Mouse (Mus musculus): ENCODE measurements around the gene Chchd6. TPM values are rescaled to one million over a fixed set of nuclear protein-coding genes. Genes with fewer than 3 reads are reported as not detected.

Chchd6 gene
- polyA plus RNA-seq, 1 experiment = 33.6 TPM

GRCm38 (mm10) chr6:89496916-89497315 lies 98.5 kb downstream of the Chchd6 start:
- no peak for TF ChIP-seq GATA1 (IDR thresholded peaks at IDR 0.05; ENCODE audit: low read length)

GRCm38 (mm10) chr6:89492368-89492767 lies 103.1 kb downstream of the Chchd6 start:
- no peak for TF ChIP-seq GATA1 (IDR thresholded peaks at IDR 0.05; ENCODE audit: low read length)

DNA sequence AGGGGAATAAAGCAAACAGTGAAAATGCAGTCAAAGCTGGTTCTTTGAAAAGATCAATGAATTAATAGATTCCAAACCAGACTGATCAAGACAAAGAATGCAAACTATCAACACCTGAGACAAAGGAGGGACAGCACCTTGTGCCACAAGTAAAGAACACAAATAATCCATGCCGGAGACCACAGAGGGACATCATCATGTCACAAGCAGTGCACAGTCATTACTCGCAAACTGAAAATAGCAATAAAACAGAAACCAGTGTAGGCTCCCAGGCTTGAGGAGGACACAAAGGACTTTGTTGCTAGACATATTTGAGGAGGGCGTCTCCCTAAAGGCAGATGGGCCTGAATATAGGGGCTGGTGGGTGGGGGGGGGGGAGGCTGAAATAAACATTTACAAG lies 105.1 kb downstream of the Chchd6 start:
- no peak for TF ChIP-seq GATA1 (IDR thresholded peaks at IDR 0.05; ENCODE audit: low read length)

GRCm38 (mm10) chr6:89489533-89489932 lies 105.9 kb downstream of the Chchd6 start:
- no peak for TF ChIP-seq GATA1 (IDR thresholded peaks at IDR 0.05; ENCODE audit: low read length)

DNA sequence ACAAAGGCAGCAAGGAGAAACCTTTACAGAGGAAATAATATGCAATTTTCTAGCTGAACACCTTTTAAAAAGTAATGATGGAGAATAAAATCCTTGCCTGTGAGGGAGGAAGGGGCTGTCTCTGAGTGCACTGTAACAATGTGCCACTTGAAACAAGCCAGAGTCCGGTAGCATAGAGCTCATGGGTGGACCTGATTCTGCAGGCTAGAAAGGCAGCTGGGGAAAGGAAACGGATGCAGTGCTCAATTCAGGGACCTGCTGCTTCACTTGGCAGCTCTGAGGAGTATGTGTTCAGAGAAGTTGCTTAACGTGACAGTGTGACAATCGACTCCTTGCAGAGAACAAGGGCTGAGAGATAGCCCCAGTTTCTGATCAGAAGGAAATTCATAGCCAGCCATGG lies 109.4 kb downstream of the Chchd6 start:
- TF ChIP-seq GATA1 (IDR thresholded peaks at IDR 0.05; ENCODE audit: low read length) = no peak

DNA sequence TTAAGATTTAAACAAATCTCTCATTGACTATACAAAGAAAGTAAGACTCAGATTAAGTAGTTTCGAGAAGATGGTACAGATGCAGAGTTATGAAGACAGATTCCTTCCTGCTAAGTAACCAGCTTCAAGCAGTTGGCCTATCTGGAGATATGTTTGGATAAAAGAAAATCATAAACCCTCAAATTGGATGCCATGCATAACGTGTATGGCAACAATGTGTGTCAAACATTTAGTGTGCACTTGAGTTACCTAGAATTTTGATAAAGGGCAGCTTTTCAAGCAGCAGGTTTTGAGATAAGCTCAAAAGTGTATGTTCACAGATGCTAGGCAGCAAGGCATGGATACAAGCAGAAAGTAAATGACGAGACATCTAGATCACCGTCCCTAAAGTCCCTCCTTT lies 114.3 kb downstream of the Chchd6 start:
- TF ChIP-seq GATA1 (IDR thresholded peaks at IDR 0.05; ENCODE audit: low read length) = no peak

DNA sequence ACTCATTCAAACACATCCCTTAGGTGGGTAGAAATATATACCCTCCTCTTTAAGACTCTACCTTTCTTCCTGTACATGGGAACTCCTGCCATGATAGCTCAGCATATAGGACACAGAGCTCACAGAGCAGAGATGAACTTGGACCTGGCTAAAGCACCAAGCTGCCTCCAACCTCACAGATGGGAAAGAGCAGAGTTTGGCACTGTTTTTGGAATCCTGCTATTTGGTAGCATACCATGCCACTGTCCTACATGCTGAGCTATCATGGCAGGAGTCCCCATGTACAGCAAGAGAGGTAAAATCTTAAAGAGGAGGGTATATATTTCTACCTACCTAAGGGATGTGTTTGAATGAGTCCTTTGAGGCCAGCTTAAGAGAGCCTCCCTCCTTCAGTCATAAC lies 127.5 kb downstream of the Chchd6 start:
- TF ChIP-seq GATA1 (IDR thresholded peaks at IDR 0.05; ENCODE audit: low read length) = no peak

GRCm38 (mm10) chr6:89467290-89467689 lies 128.2 kb downstream of the Chchd6 start:
- TF ChIP-seq GATA1 (IDR thresholded peaks at IDR 0.05; ENCODE audit: low read length) = no peak

- TF ChIP-seq GATA1 (IDR thresholded peaks at IDR 0.05; ENCODE audit: low read length) = no peak
Measured at GRCm38 (mm10) chr6:89466875-89467274, 128.6 kb downstream of the Chchd6 start.

DNA sequence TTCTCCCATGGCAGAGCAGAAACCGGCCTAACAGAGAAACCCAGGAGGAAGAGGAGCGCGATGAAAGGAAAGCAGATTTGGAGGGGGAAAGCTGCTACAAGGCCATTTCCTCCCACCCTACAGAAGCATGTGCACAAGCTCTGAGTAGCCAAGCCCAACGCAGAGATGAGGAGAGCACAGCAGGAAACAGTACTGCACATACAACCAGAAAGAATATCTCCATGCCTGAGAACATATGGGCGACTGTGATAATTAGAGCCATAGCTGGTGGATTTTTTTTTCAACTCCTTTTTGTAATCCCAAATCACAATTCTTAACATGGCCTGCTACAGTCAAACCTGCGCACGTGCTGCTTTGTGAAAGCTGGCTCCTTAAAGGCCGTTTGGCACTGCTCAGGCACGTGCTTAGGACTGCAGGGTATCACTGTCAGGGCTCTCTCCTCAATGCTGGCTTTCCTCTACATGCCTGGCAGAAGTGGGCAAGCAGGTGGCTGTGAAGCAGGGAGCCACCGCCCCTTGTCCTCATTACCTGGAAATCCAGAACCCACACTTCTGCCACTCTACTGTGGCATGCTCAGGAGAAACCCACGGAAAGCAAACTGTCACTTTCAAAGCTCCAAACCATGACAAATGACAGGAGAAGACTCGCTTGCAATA lies 129.3 kb downstream of the Chchd6 start:
- no peak for TF ChIP-seq GATA1 (IDR thresholded peaks at IDR 0.05; ENCODE audit: low read length)

- TF ChIP-seq GATA1 (IDR thresholded peaks at IDR 0.05; ENCODE audit: low read length) = no peak
Measured at GRCm38 (mm10) chr6:89462223-89462760, 133.2 kb downstream of the Chchd6 start.

- no peak for TF ChIP-seq GATA1 (IDR thresholded peaks at IDR 0.05; ENCODE audit: low read length)
Measured at GRCm38 (mm10) chr6:89461250-89462222, 133.9 kb downstream of the Chchd6 start.

DNA sequence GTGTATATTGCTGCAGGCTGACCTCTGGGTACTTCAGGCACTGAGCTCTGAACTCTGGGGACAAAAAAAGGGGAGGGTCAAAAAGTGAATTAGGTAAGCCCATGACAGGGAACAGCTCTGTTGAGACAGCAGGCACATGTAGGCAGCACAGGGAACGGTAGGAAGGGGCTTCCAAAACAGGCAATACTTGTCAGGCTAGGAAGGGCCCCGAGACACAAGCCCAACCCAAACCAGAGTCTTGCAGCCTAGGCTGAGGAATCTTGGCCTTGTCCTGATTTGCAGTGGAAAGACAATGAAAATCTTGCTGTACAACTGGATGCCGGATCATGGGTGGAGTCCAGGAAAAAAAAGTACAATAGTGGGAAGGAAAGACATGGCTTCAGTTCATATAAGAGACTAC lies 135.8 kb downstream of the Chchd6 start:
- TF ChIP-seq GATA1 (IDR thresholded peaks at IDR 0.05; ENCODE audit: low read length) = no peak

DNA sequence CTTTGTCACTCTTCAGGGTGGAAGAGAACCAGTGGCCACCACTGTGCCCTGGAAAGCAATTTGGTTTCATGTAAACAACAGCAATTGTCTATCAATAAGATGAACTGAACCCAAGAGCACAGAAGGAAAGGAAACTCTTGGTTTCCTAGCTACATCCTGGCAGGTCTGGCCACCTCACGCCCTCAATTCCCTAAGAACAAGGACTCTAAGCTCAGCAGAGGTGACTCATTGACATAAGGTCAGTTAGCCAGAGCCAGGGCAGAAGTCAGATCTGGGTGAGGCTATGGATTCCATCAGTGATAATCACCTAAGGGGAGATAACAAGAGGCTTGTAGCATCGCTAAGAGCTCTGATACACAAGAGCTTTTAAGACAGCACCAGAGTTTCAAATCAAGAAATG lies 137.9 kb downstream of the Chchd6 start:
- no peak for TF ChIP-seq GATA1 (IDR thresholded peaks at IDR 0.05; ENCODE audit: low read length)

DNA sequence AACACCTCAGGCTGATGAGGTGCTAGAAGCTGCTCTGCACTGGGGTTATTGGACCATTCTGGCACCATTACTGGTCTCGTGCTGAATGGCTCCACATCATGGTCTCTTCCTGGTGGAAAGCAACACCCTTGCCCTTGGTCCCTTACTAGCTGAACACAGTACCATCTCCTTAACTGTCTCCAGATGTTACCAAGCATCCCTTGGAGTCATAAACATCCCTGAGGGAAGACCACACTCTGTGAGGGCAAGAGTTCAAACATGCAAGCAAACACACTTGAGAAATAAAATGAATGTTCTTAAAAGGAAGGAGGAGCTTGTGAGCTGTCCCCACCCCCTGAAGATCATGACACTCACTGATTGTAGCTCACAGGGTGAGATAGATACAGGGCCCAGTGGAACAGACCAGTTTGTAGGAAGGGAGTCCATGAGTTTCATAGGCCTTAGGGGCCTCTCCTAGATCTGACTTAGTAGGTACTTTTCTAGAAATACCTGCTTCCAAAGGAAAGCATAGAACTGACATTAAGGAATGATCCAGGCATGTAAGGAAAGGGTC lies 139.0 kb downstream of the Chchd6 start:
- no peak for TF ChIP-seq GATA1 (IDR thresholded peaks at IDR 0.05; ENCODE audit: low read length)

- no peak for TF ChIP-seq GATA1 (IDR thresholded peaks at IDR 0.05; ENCODE audit: low read length)
Measured at GRCm38 (mm10) chr6:89455523-89456000, 139.9 kb downstream of the Chchd6 start.
